Mouse (Mus musculus) mouse embryonic stem cell (cell line): ENCODE measurements around the gene Clmn.

ENCODE experiments used
- in situ Hi-C, 2 experiments: fragments of 300-500 bp; cut with MboI; formaldehyde crosslinking; loops; 1 replicate in 1 of 2; 3 replicates in 1 of 2; pipeline ENCODE4 v1.14.3; 2019 to 2020; ENCODE audit warnings: low sequenced_read_pairs in 2 of 2, low pct_unique_long_range_greater_than_20kb in 1 of 2, mixed read lengths in 1 of 2; ENCODE audit not compliant: unreplicated experiment in 1 of 2

Gene Clmn

DNA sequence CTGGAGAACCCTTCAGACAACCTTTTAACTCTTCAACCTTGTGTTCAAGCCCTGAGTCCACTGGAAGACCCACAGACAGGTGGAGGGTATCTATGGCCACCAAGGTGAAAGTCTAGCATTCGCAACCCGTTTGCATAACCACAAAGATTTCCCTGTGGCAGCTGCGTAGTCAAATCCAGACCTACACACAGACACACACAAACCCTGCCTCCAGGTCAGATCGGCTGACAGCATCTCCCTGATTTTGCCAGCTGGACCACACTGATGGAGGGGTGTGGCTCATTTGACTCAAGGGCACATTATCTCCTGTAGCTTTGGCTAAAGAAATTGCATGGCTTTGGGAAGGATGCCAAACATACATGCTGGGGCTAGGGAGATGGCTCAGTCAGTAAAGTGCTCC is 17.6 kb downstream of the Clmn start:
- in situ Hi-C loops: no loop called here

DNA sequence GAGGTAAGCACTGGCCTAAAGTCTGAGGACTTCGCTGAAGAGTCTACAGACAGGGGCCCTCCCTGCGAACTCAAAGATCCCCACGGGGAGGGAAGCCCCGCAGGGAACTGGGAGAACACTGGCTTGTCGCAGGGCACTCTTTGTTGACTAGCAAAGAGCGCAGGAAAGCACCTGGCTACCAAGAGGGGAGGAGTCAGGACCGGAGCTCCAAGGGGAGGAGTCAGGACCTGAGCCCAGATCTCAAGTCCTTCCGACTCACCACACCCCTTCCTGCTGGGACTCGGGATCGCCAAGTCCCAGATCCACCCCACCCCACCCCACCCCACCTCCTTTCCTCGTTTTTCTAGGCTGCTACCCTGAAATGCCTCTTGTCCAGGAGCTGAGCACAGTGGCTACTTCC is 19.2 kb downstream of the Clmn start:
- in situ Hi-C loops: no loop called here

DNA sequence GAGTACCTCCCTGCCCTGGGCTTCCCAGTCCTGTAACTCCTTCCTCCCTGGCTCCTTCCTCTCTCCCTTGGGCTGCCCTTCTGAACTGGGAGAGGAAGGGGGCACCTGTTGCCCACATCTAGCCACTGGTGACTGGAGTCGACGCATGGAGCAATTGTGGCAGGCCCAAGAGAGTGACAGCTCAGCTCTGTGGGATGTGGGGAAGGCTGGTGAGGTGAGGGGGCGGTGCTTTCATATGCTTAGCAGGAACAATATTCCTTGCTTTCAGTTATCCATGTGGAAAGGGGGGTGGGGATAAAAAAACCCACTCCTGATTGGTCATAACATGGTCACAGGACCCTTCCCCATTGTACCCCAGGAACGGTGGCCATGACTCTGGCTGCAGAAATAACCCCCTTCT is 19.9 kb downstream of the Clmn start:
- in situ Hi-C loops: no loop called here

DNA sequence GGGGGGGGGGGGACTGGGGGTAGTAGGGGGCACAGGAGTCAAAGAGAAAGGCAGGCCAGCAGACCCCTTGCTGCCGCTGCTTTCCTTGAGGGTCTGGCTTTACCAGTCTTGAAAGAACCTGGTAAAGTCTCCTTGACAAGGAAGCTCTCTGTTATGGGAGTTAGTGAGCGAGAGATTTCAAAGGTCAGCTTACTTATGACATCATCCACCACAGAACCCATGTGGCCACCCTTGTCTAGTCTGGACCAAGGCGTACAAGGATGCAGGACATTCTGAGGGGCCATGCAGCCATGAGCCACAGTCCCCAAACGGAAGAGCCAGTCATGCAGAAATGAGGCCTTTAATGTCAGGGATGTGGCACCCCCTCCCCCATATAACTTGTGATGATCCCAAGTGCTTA is 20.6 kb downstream of the Clmn start:
- in situ Hi-C loops: no loop called here

DNA sequence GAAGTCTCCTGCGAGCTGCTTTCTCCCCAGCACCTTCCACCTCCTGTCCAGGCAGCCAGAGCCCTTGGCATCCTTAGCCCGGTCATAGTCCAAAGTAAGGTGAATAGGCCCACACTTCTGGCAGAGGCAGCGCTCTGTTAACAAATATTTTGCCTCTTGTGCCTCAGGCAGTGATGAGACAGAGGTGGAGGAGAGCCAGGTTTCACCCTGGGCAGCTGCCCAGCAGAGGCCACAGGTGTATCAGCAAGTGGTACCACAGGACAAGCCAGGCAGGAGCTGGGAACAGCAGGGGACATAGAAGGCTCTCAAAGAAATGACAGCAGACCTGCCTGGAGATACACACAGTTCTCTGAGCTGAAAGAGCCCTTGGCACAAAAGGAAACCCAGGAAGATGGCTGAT is 23.6 kb downstream of the Clmn start:
- in situ Hi-C loops: no loop called here

DNA sequence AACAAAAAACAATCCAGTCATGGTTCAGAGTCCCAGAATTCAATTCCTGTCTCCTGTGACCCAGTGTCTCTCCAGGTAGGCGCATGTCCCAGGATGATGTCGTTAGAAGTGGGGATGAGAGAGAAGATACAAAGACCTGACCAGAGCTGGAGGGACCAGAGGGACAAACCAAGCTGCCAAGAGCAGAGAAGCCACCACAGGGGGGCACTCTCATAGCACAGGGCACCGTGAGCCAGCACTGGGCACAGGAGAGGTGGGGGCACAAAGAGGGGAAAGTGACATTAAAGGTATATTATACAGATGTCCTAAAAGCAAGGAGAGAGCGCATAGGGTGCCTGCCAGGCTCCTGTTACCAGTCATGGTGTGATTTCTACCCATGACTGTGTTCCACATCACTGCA is 25.9 kb downstream of the Clmn start:
- in situ Hi-C loops: no loop called here

DNA sequence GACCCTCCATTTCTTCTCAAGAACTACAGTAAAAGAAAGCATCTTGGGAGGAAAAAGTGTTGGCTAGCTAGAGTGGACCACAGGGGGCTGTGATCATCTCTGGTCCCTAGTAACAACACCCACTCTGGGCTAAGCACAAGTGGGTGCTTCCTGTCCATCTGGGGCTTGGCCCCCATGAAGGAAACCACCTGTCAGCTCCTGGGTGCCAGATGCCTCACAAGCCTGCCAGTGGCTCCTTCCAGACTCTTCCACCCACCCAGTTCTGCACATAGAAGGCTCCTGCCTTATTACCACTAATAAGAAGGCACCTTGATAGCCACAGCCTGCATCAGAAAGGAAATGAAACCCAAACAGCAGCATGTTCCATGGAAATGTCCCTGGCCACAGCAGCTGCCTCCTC is 26.4 kb downstream of the Clmn start:
- in situ Hi-C loops: no loop called here

DNA sequence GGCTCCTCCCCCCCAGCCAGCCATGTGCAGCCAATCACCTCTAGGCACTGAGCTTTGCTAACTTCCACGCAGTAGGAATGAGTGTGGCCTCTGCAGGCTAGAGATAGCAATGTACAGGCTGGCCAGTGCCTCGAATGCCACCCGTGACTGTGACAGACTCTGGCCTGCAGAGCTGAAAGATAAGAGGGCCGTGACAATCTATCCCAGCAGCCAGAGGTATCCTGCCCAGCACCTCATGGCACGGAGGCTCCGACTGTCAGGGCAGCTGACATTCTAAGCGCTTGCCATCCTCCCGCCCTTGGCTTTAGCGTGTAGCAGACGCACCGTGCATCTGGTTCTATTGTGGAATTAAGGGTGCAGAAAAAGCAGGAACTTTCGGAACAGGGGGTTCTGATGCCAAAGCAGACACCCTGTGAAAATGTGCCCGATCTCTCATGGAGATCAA is 26.9 kb downstream of the Clmn start:
- in situ Hi-C loops: no loop called here

DNA sequence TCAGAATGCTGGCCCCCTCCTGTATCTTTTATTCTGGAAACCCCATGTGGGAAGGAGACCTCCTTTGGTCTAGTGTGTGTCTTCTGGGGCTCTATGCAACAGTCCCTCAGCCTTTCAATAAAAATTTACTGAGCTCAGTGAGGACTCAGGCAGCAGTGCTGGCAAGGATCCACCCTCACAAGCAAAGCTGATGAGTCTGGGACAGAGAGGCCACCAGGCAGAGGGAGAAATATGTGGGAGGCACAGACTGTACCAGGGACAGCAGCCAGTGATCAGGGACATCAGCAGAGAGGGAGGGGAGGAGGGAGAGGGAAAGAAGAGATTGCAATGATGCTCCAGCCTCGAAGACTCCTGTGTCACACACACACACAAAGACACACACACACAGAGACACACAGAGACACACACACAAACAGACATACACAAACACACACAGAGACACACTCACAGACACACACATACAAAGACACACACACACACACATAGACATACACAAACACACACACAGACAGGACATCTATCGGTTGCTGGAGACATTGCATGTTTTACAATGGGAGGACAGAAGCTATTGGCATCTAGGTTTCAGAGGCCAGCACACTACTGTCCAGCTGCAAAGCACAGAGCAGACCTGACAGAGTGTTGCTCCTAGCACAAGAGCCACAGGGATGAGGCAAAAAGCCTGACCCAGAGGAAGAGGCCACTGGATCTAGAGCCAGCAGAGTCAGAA is 27.6 kb downstream of the Clmn start:
- in situ Hi-C loops: no loop called here

DNA sequence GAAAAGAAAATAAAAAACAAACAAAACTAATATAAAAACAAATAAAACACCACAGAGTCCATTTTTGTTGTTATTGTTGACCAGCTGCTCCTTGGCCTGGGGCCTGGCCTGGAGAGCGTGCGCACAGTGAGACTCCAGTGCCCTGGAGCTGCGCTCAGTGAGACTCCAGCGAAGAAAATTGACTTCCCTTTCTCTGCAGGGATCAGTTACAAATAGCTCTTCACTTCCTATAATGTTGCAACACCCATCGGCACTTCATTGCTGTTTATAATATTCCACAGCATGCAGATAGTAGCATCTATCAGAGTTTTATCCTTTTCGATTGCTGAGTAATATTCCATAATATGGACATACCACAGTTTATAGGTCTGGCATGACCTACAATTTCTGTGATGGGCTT is 28.6 kb downstream of the Clmn start:
- in situ Hi-C loops: no loop called here

DNA sequence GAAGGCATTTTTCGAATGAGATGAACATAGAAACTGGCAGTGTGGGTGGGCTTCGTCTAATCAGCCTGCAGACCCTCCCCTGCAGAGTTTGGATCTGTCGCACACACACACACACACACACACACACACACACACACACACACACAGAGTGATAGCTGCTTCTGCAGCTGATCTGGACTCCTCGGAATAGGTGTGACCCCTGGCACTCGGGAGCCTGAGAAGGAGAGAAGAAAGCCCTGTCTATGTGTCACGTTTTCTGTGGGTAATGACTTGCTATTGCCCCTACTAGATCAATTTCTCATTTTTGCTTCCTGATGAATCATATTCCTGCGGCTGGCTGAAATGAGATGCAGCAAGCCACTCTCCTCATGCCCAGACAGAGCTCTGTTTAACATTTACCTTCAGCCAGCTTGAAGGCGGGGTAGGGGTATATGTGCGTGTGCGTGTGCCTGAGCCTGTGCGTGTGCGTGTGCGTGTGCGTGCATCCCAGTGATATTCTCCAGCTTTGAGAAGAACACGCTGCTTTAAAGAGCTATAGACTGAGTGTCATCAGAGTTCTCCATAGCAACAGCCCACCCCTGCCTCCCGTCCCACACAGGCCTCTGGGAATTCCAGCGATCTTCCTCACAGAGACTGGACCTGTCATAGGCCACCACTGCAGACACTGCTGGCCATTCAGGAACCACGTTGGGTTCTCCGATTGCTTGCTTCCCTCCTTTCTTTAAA is 29.3 kb downstream of the Clmn start:
- in situ Hi-C loops: no loop called here

DNA sequence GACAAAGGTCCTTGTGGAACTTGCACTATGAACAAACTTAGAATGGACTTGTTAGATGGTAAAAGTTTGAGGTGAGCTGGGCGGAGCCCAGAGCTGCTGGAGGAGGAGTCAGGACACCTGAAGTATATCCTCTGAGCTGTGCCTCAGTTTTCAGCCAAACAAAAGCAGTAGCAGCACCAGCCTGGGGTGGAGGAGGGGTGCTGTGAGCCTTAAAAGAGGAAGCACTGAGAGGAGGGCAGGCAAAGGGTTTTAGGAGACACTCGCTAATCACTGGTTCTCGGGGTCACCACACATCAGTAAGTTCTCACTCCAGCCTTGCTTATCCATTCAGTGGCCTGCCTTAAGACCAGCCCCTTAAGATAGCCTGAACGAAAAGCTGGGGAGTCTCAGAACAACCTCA is 30.1 kb downstream of the Clmn start:
- in situ Hi-C loops: no loop called here

DNA sequence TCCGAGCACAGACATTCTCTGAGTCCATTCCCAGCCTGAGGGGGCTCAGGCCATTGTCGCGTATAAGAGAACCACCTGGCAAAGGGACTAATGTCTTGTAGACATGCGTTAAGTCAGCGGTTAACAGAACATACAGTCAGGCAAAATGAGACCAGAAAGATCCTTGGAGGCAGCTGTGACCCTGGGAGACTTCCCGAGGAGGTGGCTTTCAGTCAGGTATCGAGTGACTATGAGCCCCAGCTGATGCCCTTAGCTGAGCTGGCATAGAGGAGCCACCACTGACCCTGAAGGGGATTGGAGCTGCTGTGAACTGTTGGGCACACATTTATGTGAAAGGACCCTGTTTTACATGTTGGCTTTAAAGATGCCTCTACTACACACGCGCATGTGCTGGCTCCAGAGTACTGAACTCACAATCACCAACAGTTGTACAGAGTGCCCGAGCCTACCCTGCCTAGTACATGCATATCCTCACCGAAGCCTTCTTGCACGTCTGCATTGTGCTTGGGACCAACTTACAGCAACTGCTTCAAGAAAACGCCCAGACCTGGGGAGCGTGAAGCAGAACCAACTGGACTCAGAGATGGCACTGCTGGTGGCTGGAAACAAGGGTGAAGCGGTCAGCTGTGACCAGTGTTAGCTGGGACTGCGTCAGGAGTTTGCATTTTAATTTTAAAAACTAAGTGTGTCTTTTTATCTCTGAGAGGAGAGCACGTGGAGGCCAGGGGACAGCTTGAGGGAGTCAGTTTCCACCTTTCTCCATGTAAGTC is 34.0 kb downstream of the Clmn start:
- in situ Hi-C loops: no loop called here

DNA sequence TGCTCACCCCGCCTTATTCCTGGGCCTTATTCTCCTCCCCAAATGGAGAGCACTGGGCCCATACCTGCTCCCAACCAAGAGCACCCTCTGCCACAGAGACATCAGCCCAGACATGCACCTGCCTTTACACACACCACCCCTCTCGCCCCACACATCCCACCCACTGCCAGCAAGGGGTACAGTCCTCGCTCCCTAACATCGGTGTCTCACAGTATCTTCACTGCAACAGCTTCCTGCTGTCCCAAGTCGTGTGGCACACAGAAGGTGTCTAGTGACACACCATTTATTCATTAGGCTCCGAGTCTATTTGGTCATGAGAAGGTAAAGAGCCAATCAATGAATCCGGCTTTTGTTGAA is 34.6 kb downstream of the Clmn start:
- in situ Hi-C loops: no loop called here

DNA sequence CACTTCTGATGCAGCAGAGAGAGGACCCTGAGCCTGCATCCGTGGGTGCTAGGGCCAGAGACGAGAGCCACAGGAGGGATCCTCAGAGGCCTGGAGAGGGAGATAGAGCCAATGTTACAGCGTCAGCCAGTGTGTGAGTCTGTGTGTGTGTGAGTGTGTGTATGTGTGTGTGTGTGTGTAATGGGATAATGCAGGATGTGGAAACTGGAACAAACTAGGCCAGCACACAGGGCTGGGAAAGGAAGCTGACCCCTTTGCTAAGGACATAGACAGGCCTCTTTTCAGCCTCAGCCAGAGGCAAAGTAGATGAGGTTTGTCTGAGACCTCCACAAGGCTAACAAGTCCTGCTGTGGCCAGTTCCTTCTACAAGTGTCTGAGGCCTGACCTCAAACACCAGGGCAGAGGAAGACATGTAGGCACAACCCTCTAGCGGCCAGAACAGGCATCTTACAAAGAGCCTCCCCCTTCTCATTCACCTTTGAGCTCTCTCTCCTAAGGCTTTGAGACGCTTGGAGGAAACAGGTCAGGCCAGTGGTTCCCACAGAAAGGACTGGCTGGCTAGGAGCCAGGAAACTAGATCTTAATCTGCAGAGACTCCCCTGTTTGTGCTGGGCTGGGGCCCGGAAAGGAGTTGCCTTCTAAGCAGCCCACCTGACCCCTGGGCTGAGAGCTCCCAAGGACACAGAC is 35.1 kb downstream of the Clmn start:
- in situ Hi-C loops: loop anchor here in 1 of 2 experiments (10.0 kb wide), 1 partner anchor 105 kb away; no protein-coding TSS in a partner anchor

DNA sequence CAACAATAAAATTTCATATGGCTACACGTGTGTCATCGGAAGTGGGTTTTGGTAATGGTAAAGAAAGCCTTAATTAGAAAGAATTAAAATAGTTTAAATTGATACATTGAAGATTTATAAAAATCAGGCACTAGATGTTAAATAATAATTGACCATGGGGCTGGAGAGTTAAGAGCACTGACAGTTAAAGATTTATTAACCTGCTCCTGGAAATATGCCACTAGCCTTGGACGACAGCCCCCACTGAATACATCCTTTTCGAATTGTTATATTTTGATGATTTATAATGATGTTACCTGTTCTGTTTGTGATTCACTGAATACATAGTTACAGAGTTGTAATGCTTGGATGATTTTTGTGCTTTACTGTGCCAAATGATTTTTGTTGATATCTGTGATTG is 35.9 kb downstream of the Clmn start:
- in situ Hi-C loops: loop anchor here in 1 of 2 experiments (10.0 kb wide), 1 partner anchor 106 kb away; no protein-coding TSS in a partner anchor

DNA sequence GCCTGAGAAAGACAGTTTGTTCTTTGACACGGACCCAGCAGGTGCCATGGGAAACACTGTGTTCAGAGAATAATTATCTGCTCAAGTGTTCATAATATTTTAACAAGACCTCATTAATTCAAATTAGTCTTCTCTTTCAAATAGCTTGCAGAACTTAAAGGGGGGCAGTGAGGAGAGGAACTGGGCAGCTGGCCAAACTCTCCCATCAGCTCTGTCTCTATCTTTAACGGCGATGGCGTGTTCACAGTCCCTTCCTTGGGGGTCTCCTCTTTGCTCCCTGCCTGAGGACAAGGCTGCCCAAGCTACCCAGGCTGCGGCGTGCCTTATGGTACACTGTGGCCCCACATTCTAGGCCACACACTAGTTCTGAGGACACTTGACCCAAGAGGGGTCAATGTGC is 37.2 kb downstream of the Clmn start:
- in situ Hi-C loops: loop anchor here in 1 of 2 experiments (10.0 kb wide), 1 partner anchor 107 kb away; no protein-coding TSS in a partner anchor

DNA sequence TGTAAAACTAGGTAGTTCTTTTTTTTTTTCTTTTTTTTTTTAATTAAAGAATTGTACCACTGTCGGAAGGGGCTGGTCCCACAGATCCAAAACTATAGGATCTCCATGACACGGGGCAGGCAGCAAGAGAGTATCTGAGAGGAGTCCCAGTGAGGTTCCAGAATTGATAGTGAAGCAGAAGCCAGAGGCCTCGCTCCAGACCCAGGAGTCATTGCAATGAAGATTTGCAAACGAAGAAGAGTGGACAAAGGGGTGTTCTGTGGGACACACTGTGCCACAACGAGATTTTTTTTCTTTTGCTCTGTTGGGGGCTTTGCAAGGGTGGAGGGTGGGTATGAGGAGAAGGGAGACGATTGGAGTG is 40.0 kb downstream of the Clmn start:
- in situ Hi-C loops: loop anchor here in 1 of 2 experiments (10.0 kb wide), 1 partner anchor 110 kb away; no protein-coding TSS in a partner anchor
